Mouse (Mus musculus): ENCODE results near the gene Olfr787.

GRCm38 (mm10) chr10:129470698-129471097, 9.0 kb downstream of the Olfr787 start, which contains the start of gene Olfr788:
- TF ChIP-seq POLR2A (IDR thresholded peaks at IDR 0.05; ENCODE audit: low read depth, low read length) (no peak), CTCF (conservative IDR thresholded peaks at IDR 0.05; ENCODE audit: insufficient read depth, insufficient read length, low read depth, low read length) (no peak)

All from kidney, adult 2 months (tissue).